Mouse (Mus musculus) stomach, postnatal 0 days (tissue): Measurements from ENCODE around the gene Klhl6. TPM values are rescaled to one million over a fixed set of nuclear protein-coding genes. Genes with fewer than 3 reads are reported as not detected.
"Not testable (repeated sequence)": the region's sequence is repeated elsewhere in the genome, so short reads cannot be mapped to it uniquely, and the experiment has no call there.

Experiments used
- ATAC-seq: fragments of 200-750 bp; cut with Nextera tagmentation; 2 replicates; pipeline ENCODE4 v1.8.0; 2017; ENCODE audit not compliant: low FRiP score, low TSS enrichment
- DNase-seq: peaks from one replicate; pipeline ENCODE4 v3.0.0-alpha.2; 2016; ENCODE audit warnings: low spot score
- H3K27ac ChIP-seq: fragments of 300-500 bp; sonication (generic); replicated peaks from 2 replicates; pipeline ENCODE4 v1.5.1; 2014; ENCODE audit warnings: mild to moderate bottlenecking, control low read depth
- H3K27me3 ChIP-seq: fragments of 300-500 bp; sonication (generic); 2 replicates; pipeline ENCODE4 v1.6.1; 2014; ENCODE audit warnings: low read length; ENCODE audit not compliant: control insufficient read depth, insufficient read depth
- H3K36me3 ChIP-seq: fragments of 300-500 bp; sonication (generic); 2 replicates; pipeline ENCODE4 v1.6.1; 2014; ENCODE audit warnings: low read length, mixed read lengths; ENCODE audit not compliant: control insufficient read depth, insufficient read depth
- H3K4me1 ChIP-seq: fragments of 300-500 bp; sonication (generic); replicated peaks from 2 replicates; pipeline ENCODE4 v1.6.1; 2014; ENCODE audit warnings: antibody characterized with exemption; ENCODE audit not compliant: control insufficient read depth, insufficient read depth
- H3K4me2 ChIP-seq: fragments of 300-500 bp; sonication (generic); replicated peaks from 2 replicates; pipeline ENCODE4 v1.6.1; 2014; ENCODE audit warnings: low read depth, mild to moderate bottlenecking, control low read depth, moderate library complexity
- H3K4me3 ChIP-seq: fragments of 300-500 bp; sonication (generic); 2 replicates; pipeline ENCODE4 v1.5.1; 2014; ENCODE audit warnings: low read depth, low read length, control low read depth
- H3K9ac ChIP-seq: fragments of 300-500 bp; sonication (generic); 2 replicates; pipeline ENCODE4 v1.6.1; 2014; ENCODE audit warnings: mild to moderate bottlenecking, low read length, control low read depth, mixed read lengths
- H3K9me3 ChIP-seq: fragments of 300-500 bp; sonication (generic); 2 replicates; pipeline ENCODE4 v1.6.1; 2016; ENCODE audit warnings: low read length; ENCODE audit not compliant: control insufficient read depth
- CTCF ChIP-seq: IDR thresholded peaks from 2 replicates; pipeline ENCODE4 v1.5.1; 2016; ENCODE audit warnings: antibody characterized with exemption, low read depth, mild to moderate bottlenecking, moderate library complexity
- EP300 ChIP-seq: optimal IDR thresholded peaks from 2 replicates; pipeline ENCODE3; 2016; ENCODE audit warnings: antibody characterized with exemption
- WGBS: fragments of 180-500 bp; shearing (Covaris S2); extraction: QIAGEN DNeasy Blood & Tissue Kit; methylation state at CpG from one replicate; pipeline ENCODE4 v1.1.7; 2014; 5-methylcytosine and 5-hydroxymethylcytosine counted together
- polyA plus RNA-seq: library from polyadenylated mRNA; unstranded; fragments of >200 nt; fragmentation: Nextera tagmentation; extraction: Ambion mirVana; gene quantifications from 2 replicates; pipeline ENCODE4 v1.2.1, GENCODE M21; 2015

Klhl6 gene
- polyA plus RNA-seq, 1 experiment from 2014 or later = 2.7 TPM

DNA sequence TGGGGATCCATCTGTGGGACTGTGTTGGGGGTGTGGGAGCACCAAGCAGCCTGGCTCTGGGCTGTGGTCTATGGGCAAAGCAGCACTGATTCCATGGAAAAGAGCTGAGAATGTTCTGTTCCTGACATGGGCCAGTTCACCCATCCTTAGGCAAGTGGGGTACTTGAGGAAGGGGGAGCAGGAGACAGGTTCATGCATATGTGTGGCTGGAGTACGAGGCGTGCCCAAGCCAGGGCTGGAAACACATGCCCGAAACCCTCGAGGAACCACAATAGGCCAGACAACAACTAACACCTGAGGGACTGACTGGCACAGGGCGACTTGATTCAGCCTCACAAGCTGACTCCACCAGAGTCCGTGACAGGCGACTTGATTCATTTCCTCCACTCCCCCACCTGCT, 14.8 kb upstream of the Klhl6 start:
- no peak for TF ChIP-seq EP300
- TF ChIP-seq CTCF = no peak
- ATAC-seq = no peak
- H3K4me3 ChIP-seq = no peak overlapping the region
- H3K9me3 ChIP-seq = no peaks in the 10 kb centered on the region
- 81% methylated on average over 7 of the region's 7 CpGs for WGBS
- no peaks in the 10 kb centered on the region for H3K27me3 ChIP-seq
- H3K4me1 ChIP-seq = no peaks in the 10 kb centered on the region
- no peaks in the 10 kb centered on the region for H3K36me3 ChIP-seq
- H3K9ac ChIP-seq = no peak overlapping the region
- H3K4me2 ChIP-seq = no peak overlapping the region
- no peak overlapping the region; the same call in 1 of the 2 replicates for H3K27ac ChIP-seq
- DNase-seq = no peak

DNA sequence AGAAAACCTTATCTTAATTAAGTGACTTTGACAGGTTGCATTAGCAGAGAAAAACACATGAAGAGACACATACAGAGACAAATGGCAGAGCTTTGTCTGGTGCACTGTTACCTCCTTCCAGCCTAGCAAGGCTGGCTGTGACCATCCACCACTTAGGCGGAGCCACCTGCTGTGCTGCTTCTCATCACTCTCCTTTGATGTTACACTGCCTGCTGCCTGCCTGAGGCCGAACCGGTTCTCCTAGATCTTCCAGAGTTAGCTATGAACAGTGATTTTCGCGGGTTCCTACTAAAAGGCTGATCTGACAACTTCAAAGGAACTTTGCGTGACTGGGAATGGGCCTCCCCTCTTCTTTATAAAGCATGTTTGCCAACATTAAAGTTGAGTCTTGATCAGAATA, 14.1 kb upstream of the Klhl6 start:
- H3K9me3 ChIP-seq, H3K4me1 ChIP-seq, DNase-seq, H3K4me3 ChIP-seq, ATAC-seq, H3K27me3 ChIP-seq, H3K36me3 ChIP-seq, H3K9ac ChIP-seq, H3K4me2 ChIP-seq, H3K27ac ChIP-seq: not testable (repeated sequence)
- 19% methylated on average over 6 of the region's 6 CpGs for WGBS

GRCm38 (mm10) chr16:19995818-19996217, 13.0 kb upstream of the Klhl6 start:
- H3K9ac ChIP-seq = no peak overlapping the region
- H3K27ac ChIP-seq = no peak overlapping the region
- H3K27me3 ChIP-seq = no peaks in the 10 kb centered on the region
- no peaks in the 10 kb centered on the region for H3K36me3 ChIP-seq
- no peak overlapping the region for H3K4me3 ChIP-seq
- no peak overlapping the region for H3K4me2 ChIP-seq
- DNase-seq = no peak
- no peaks in the 10 kb centered on the region for H3K4me1 ChIP-seq
- TF ChIP-seq CTCF (no peak), EP300 (no peak)
- ATAC-seq = no peak
- no peaks in the 10 kb centered on the region for H3K9me3 ChIP-seq

- H3K27me3 ChIP-seq = no peaks in the 10 kb centered on the region
- no peak overlapping the region for H3K4me3 ChIP-seq
- H3K27ac ChIP-seq = no peak overlapping the region
- TF ChIP-seq EP300 = no peak
- no peak for TF ChIP-seq CTCF
- no peak for DNase-seq
- no peak for ATAC-seq
- H3K4me2 ChIP-seq = no peak overlapping the region
- H3K36me3 ChIP-seq = no peaks in the 10 kb centered on the region
- no peak overlapping the region for H3K9ac ChIP-seq
- no peaks in the 10 kb centered on the region for H3K4me1 ChIP-seq
- WGBS = 86% methylated on average over 3 of the region's 3 CpGs
- no peaks in the 10 kb centered on the region for H3K9me3 ChIP-seq
These were observed 10.4 kb upstream of the Klhl6 start for GRCm38 (mm10) chr16:19993278-19993677.

- H3K4me3 ChIP-seq = no peak overlapping the region
- H3K9me3 ChIP-seq = no peaks in the 10 kb centered on the region
- no peaks in the 10 kb centered on the region for H3K27me3 ChIP-seq
- H3K4me1 ChIP-seq = no peaks in the 10 kb centered on the region
- H3K9ac ChIP-seq = no peak overlapping the region
- no peak overlapping the region for H3K27ac ChIP-seq
- ATAC-seq (no peak), DNase-seq (no peak)
- no peak overlapping the region for H3K4me2 ChIP-seq
- TF ChIP-seq CTCF = no peak
- no peak for TF ChIP-seq EP300
- no peaks in the 10 kb centered on the region for H3K36me3 ChIP-seq
These were observed 7.7 kb upstream of the Klhl6 start for GRCm38 (mm10) chr16:19990536-19990935.

- DNase-seq (no peak), ATAC-seq (no peak)
- H3K9ac ChIP-seq = no peak overlapping the region
- TF ChIP-seq CTCF = no peak
- TF ChIP-seq EP300 = no peak
- H3K27me3 ChIP-seq = no peaks in the 10 kb centered on the region
- H3K4me1 ChIP-seq = no peaks in the 10 kb centered on the region
- H3K36me3 ChIP-seq = no peaks in the 10 kb centered on the region
- H3K4me3 ChIP-seq = no peak overlapping the region
- H3K4me2 ChIP-seq = no peak overlapping the region
- WGBS = 89% methylated on average over 2 of the region's 2 CpGs
- no peak overlapping the region for H3K27ac ChIP-seq
- H3K9me3 ChIP-seq = no peaks in the 10 kb centered on the region
These were observed 4.8 kb upstream of the Klhl6 start for GRCm38 (mm10) chr16:19987589-19987988.
